Mouse (Mus musculus) thymus, postnatal 10 days (tissue): Measurements from ENCODE around the gene Rnf150.
"Not testable (repeated sequence)": the region's sequence is repeated elsewhere in the genome, so short reads cannot be mapped to it uniquely, and the experiment has no call there.

ENCODE experiments used
- DNase-seq, 2 experiments: peaks; one replicate each; pipeline ENCODE4 v3.0.0; 2021; ENCODE audit warnings: low spot score in 2 of 2

Rnf150 gene

GRCm38 (mm10) chr8:83074248-83074647 is 211.1 kb downstream of the Rnf150 start:
- no peak for DNase-seq

- no peak for DNase-seq
Measured at GRCm38 (mm10) chr8:83076621-83077020, 213.5 kb downstream of the Rnf150 start.

- DNase-seq = no peak
Measured at GRCm38 (mm10) chr8:83077329-83077728, 214.2 kb downstream of the Rnf150 start.

- DNase-seq = no peak
Measured at GRCm38 (mm10) chr8:83078701-83079533, 215.8 kb downstream of the Rnf150 start.

GRCm38 (mm10) chr8:83079534-83079844 is 216.3 kb downstream of the Rnf150 start:
- DNase-seq = no peak

- no peak for DNase-seq
Measured at GRCm38 (mm10) chr8:83081266-83081665, 218.1 kb downstream of the Rnf150 start.

- DNase-seq = not testable (repeated sequence)
Measured at GRCm38 (mm10) chr8:83081806-83082205, 218.7 kb downstream of the Rnf150 start.

- DNase-seq = no peak
Measured at GRCm38 (mm10) chr8:83082251-83082650, 219.1 kb downstream of the Rnf150 start.

- no peak for DNase-seq
Measured at GRCm38 (mm10) chr8:83083452-83083851, 220.3 kb downstream of the Rnf150 start.

- no peak for DNase-seq
Measured at GRCm38 (mm10) chr8:83085581-83085980, 222.4 kb downstream of the Rnf150 start.

- DNase-seq = no peak
Measured at GRCm38 (mm10) chr8:83086625-83087024, 223.5 kb downstream of the Rnf150 start.

GRCm38 (mm10) chr8:83087604-83088003 is 224.4 kb downstream of the Rnf150 start:
- DNase-seq = no peak

GRCm38 (mm10) chr8:83088156-83088555 is 225.0 kb downstream of the Rnf150 start:
- no peak for DNase-seq

GRCm38 (mm10) chr8:83089336-83089986 is 226.3 kb downstream of the Rnf150 start:
- peak; percentile 15 to 74 for DNase-seq

GRCm38 (mm10) chr8:83090446-83090845 is 227.3 kb downstream of the Rnf150 start:
- DNase-seq = no peak

- DNase-seq = no peak
Measured at GRCm38 (mm10) chr8:83100041-83100440, 236.9 kb downstream of the Rnf150 start.

- no peak for DNase-seq
Measured at GRCm38 (mm10) chr8:83102957-83103510, 239.9 kb downstream of the Rnf150 start.

- no peak for DNase-seq
Measured at GRCm38 (mm10) chr8:83103968-83104367, 240.8 kb downstream of the Rnf150 start.

GRCm38 (mm10) chr8:83109756-83110155 is 246.6 kb downstream of the Rnf150 start:
- no peak for DNase-seq

GRCm38 (mm10) chr8:83110177-83110576 is 247.0 kb downstream of the Rnf150 start:
- no peak for DNase-seq

- no peak for DNase-seq
Measured at GRCm38 (mm10) chr8:83135086-83135485, 271.9 kb downstream of the Rnf150 start.

GRCm38 (mm10) chr8:83140068-83140467 is 276.9 kb downstream of the Rnf150 start:
- DNase-seq = no peak

- no peak for DNase-seq
Measured at GRCm38 (mm10) chr8:83140701-83141111, 277.6 kb downstream of the Rnf150 start.
